Mouse (Mus musculus) macrophage (primary cell): ENCODE measurements around the gene Fbxl15. TPM values are rescaled to one million over a fixed set of nuclear protein-coding genes. Genes with fewer than 3 reads are reported as not detected.

Experiments
- H3K27ac ChIP-seq: fragments of 350-480 bp; formaldehyde crosslinking; 2 replicates; pipeline ENCODE4 v1.9.0; 2021
- H3K36me3 ChIP-seq: fragments of 350-480 bp; formaldehyde crosslinking; 2 replicates; pipeline ENCODE4 v1.9.0; 2021; ENCODE audit errors: inconsistent target
- H3K4me3 ChIP-seq: fragments of 350-480 bp; formaldehyde crosslinking; 2 replicates; pipeline ENCODE4 v1.9.0; 2021; ENCODE audit errors: inconsistent target
- H3K79me2 ChIP-seq: fragments of 350-480 bp; formaldehyde crosslinking; 2 replicates; pipeline ENCODE4 v1.9.0; 2021; ENCODE audit errors: inconsistent target
- WGBS: methylation state at CpG from one replicate; pipeline ENCODE4 v1.1.7; 2026; ENCODE audit warnings: inconsistent platforms; ENCODE audit not compliant: missing documents; 5-methylcytosine and 5-hydroxymethylcytosine counted together
- polyA plus RNA-seq: library from polyadenylated mRNA; stranded (reverse); fragments of 250-400 nt; gene quantifications from 3 replicates; pipeline ENCODE4 v1.2.4, GENCODE M21; 2018; ENCODE audit warnings: inconsistent platforms

Gene Fbxl15
- polyA plus RNA-seq, 1 experiment from 2014 or later: 1.1 TPM

DNA sequence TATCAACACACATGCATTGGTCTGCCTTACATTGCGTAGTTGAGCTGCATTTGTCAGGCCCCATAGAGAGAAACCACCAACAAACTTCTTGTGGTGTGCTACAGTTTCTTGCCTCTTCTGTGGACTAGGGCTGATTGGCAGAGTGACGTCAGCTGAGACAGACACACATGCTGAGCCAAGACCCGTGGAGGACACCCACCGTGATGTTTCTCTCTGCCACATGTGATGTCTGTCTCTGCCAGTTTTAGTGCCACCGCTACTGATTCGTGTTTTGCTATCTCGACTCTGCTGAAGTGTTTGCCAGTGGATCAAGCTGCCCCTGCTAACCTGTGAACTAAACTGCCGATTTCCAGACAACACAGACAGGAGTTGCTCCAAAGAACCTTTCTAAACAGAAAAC is 34.1 kb downstream of the Fbxl15 start:
- WGBS: 96% methylated on average over 8 of the region's 8 CpGs
- Histone ChIP-seq H3K79me2 (peaks cover 25% of the 10 kb centered on the region; the same call in 1 of the 2 replicates), H3K27ac (no peak overlapping the region), H3K4me3 (no peak overlapping the region), H3K36me3 (no peaks in the 10 kb centered on the region)

DNA sequence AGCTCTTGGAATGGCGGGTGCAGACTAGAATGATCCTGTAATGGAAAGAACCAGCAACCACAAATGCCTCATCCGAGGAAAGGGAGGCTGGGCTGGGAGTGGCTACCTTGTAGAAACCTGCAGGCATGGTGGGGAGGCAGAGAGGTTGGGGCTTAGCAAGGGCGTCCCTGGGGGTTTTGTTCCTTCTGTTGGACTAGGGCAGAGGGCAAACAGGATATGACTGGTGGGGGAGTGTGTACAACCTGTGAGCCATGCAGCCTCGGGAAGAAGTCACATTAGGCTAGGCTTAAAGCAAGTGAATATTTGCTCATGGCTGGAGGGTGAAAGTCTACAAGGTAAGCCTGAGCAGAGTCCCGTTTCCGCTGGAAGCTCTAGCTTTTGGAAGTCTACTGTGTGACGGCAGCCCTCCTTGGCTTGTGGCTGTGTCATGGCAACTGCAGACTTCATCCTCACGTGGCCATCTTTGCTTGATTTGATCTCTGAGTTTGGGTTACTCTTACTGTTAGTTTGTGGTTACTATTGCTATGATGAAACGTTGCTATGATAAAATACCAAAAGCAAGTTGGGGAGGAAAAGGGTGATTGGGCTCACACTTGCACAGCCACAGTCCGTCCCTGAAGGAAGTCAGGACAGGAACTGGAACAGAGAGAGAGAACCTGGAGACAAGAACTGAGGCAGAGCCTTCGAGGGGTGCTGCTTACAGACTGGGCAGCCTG is 35.5 kb downstream of the Fbxl15 start:
- no peak overlapping the region for H3K27ac ChIP-seq
- no peak overlapping the region for H3K4me3 ChIP-seq
- WGBS: 62% methylated on average over 11 of the region's 11 CpGs
- H3K79me2 ChIP-seq: peaks cover 23% of the 10 kb centered on the region; the same call in 1 of the 2 replicates
- no peaks in the 10 kb centered on the region for H3K36me3 ChIP-seq

- Histone ChIP-seq H3K79me2 (peaks cover 12% of the 10 kb centered on the region; the same call in 1 of the 2 replicates), H3K36me3 (0 out of 2 replicates have a peak, but pooled peaks cover 10% of the 10 kb centered on the region), H3K27ac (no peak overlapping the region), H3K4me3 (no peak overlapping the region)
- WGBS: 87% methylated on average over 22 of the region's 23 CpGs
These were observed 40.0 kb downstream of the Fbxl15 start for GRCm38 (mm10) chr19:46367798-46368590.

DNA sequence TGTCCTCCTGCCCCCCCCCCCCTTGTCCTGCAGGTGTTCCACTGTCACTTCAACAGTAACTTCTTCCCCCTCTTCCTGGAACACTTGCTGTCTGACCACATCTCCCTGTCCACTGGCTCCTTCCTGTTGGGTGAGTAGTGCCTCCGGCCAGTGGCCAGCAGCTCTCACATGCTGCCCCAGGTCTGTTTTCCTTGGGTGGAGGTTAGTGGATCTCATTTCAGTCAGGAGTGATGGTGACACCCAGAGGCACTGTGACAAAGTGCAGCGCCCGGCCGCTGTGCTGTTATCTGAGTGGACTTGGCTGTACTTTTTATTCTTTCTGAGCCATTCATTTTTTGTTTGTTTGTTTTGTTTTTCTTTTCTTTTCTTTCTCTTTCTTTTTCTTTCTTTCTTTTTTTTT is 41.2 kb downstream of the Fbxl15 start:
- WGBS: 31% methylated on average over 4 of the region's 4 CpGs
- no peak overlapping the region for H3K27ac ChIP-seq
- H3K79me2 ChIP-seq: peaks cover 12% of the 10 kb centered on the region; the same call in 1 of the 2 replicates
- H3K36me3 ChIP-seq: 0 out of 2 replicates have a peak, but pooled peaks cover 10% of the 10 kb centered on the region
- no peak overlapping the region for H3K4me3 ChIP-seq

DNA sequence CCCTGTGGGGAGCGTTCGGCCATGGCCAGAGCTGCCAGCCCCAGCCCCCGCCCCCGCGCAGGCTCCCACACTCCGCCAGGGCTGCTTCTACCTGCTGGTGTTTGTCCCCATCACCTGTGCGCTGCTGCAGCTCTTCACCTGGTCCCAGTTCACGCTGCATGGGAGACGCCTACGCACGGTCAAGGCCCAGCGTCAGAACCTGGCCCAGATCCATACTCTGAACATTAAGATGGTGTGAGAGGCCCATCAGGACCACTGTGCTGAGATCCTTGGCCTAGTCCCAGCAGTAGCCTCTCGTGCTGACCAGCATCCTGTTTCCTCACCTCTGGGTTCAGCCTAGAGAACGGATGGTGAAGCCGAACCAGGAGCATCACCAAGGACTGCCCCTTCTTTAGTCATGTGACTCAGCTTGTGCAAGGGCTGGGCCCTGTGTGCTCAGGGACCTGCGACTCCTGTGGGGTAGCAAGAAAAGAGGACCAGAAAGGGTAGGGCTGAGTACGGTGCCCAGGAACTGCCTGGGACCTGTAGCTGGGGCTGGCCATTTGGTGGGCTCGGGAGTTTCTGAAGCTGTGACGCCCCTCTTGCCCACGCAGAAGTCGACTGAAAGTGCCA is 46.6 kb downstream of the Fbxl15 start:
- Histone ChIP-seq H3K27ac (no peak overlapping the region), H3K4me3 (no peak overlapping the region), H3K79me2 (no peaks in the 10 kb centered on the region), H3K36me3 (peaks cover 33% of the 10 kb centered on the region)
- WGBS: 89% methylated on average over 21 of the region's 21 CpGs

- no peak overlapping the region for H3K27ac ChIP-seq
- 82% methylated on average over 5 of the region's 5 CpGs for WGBS
- H3K36me3 ChIP-seq: peaks cover 42% of the 10 kb centered on the region
- no peak overlapping the region for H3K4me3 ChIP-seq
- H3K79me2 ChIP-seq: no peaks in the 10 kb centered on the region
These were observed 47.5 kb downstream of the Fbxl15 start for GRCm38 (mm10) chr19:46375489-46375888.

DNA sequence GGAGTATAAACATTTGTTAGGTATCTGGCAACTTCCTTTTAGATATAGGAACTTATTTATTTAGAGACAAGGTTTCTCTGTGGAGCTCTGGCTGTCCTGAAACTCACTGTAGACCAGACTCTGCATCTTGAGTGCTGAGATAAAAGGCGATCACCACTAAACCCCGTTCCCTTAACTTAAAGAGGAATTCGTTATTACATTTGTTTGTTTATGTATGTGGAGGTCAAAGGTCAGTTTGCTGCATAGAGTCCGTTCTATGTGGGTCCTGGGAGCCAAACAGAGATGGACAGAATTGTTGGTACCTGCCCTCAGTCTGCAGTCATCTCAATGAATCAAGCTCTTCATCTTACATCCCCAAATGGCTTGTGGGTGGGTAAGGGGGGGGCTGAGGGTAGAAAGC is 47.9 kb downstream of the Fbxl15 start:
- Histone ChIP-seq H3K4me3 (no peak overlapping the region), H3K27ac (no peak overlapping the region), H3K79me2 (no peaks in the 10 kb centered on the region), H3K36me3 (peaks cover 46% of the 10 kb centered on the region)
- 98% methylated on average over 4 of the region's 4 CpGs for WGBS

Other genes with a start within 250 kb of the Fbxl15 start
- 0.12 TPM in 1 of 3 replicates, not detected in the others for gene Elovl3, start 196.3 kb upstream of the Fbxl15 start, polyA plus RNA-seq
- not detected in 3 replicates for gene Pitx3, start 179.9 kb upstream of the Fbxl15 start, polyA plus RNA-seq
- 26.0 to 52.8 TPM (median 26.1 TPM) in 3 replicates for gene Gbf1, start 175.7 kb upstream of the Fbxl15 start, polyA plus RNA-seq
- gene Nfkb2, start 23.9 kb upstream of the Fbxl15 start, polyA plus RNA-seq: 22.0 to 49.3 TPM (median 32.3 TPM) in 3 replicates
- 0.13 to 0.33 TPM in 2 of 3 replicates, not detected in the other for gene Psd, start 1.0 kb upstream of the Fbxl15 start, polyA plus RNA-seq
- 107 to 134 TPM (median 122 TPM) in 3 replicates for gene Cuedc2, start 10.5 kb downstream of the Fbxl15 start, polyA plus RNA-seq
- gene Mfsd13a, start 12.9 kb downstream of the Fbxl15 start, polyA plus RNA-seq: 15.2 to 23.8 TPM (median 20.1 TPM) in 3 replicates
- gene 2310034G01Rik, start 22.1 kb downstream of the Fbxl15 start, polyA plus RNA-seq: 0.17 to 0.31 TPM (median 0.27 TPM) in 3 replicates
- 93.8 to 117 TPM (median 112 TPM) in 3 replicates for gene Actr1a, start 67.6 kb downstream of the Fbxl15 start, polyA plus RNA-seq
- 7.6 to 9.7 TPM (median 8.7 TPM) in 3 replicates for gene Sufu, start 68.7 kb downstream of the Fbxl15 start, polyA plus RNA-seq
- gene Trim8, start 173.5 kb downstream of the Fbxl15 start, polyA plus RNA-seq: 33.5 to 58.8 TPM (median 46.5 TPM) in 3 replicates
- 31.2 to 78.5 TPM (median 36.3 TPM) in 3 replicates for gene Arl3, start 245.0 kb downstream of the Fbxl15 start, polyA plus RNA-seq
- gene Sfxn2, start 245.2 kb downstream of the Fbxl15 start, polyA plus RNA-seq: 3.7 to 8.0 TPM (median 6.1 TPM) in 3 replicates